Mouse (Mus musculus): ENCODE data around the gene Srpx2.

GRCm38 (mm10) chrX:133926760-133927159 lies 18.5 kb downstream of the Srpx2 start:
- TF ChIP-seq EP300 (optimal IDR thresholded peaks at IDR 0.05) = no peak
- TF ChIP-seq CTCF (IDR thresholded peaks at IDR 0.05; ENCODE audit: low read depth) = no peak
